Mouse (Mus musculus) v-Abl transformed pro-B cells (cell line): ENCODE results near the gene Pias1.
"Not testable (repeated sequence)": the region's sequence is repeated elsewhere in the genome, so short reads cannot be mapped to it uniquely, and the experiment has no call there.

Experiments
- in situ Hi-C, 2 experiments: fragments of 400-800 bp; cut with MboI; formaldehyde crosslinking; loops; one replicate each; pipeline ENCODE4 v1.15.1; 2025; ENCODE audit not compliant: unreplicated experiment in 2 of 2

Pias1 gene

DNA sequence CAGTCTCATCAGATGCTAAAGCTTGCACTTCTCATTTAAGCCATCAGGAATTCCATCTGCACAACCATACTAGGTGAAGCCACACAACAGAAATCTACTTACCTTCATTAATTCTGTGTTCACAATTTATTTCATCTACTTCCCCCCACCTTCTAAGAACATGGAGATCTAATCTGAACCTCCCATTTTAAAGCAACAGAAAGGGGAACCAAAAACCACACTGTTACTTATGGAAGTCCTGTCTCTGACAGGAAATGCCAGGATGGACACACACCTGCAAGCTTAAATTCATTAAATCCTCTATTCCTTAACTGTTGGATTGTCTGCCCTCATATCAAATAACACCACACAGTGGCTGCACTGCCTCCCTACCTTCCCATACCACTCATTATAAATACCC lies 35.0 kb downstream of the Pias1 start:
- in situ Hi-C loops: no loop called here

DNA sequence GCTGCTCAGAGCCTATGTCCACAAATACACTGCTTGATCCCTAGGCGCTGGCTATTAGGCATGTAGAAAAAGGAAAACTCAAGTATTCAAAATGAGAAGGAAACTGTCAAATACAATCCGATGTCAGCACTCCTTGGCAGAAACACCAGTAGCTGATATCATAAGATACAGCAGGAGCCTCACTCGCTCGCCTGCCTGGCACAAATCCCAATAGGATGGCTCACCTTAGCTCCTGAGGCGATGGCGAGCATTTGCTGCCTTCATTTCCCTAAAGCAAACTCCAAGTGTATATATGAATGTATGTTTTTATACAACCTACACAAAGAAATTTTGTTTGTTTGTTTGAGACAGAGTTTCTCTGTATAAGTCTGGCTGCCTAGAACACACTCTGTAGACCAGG lies 42.4 kb downstream of the Pias1 start:
- in situ Hi-C loops: loop anchor here in 1 of 2 experiments (25.0 kb wide), 1 partner anchor 792 kb away; no protein-coding TSS in a partner anchor

DNA sequence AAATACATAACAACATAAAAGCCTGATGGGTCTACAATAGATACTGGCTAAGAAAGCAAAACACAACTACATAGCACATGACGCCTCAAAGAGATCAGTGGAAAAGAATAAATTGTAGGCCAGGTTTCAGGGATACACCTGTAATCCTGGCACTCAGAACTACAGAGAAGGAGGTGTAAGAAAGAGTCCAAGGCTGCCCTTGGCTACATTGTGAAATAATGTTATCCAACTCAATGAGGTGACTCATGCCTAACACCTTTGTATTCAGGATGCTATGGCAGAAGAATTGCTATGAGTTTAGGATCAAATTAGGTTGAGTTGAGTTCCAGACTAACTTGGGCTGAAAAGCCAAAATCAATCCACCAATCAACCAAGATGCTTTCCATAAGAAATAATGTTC lies 43.7 kb downstream of the Pias1 start:
- in situ Hi-C loops: loop anchor here in 1 of 2 experiments (25.0 kb wide), 1 partner anchor 793 kb away; no protein-coding TSS in a partner anchor

DNA sequence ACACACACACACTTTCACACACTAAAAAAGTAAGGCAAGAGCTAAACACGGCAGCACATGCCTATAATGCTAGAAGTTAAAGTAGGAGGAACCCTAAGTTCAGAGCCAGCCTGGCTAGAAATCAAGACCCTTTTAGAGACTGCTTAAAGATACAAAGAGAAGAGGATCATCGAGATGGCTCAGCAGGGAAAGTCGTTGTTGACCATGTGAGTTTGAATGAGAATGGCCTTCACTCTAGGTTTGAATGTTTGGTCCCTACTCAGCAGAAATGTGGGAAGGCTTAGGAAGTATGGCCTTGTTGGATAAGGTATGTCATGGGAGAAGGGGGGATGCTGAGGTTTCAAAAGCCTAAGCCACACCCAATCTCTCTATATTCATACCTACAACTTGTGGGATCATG lies 46.8 kb downstream of the Pias1 start:
- in situ Hi-C loops: loop anchor here in 1 of 2 experiments (25.0 kb wide), 1 partner anchor 796 kb away; no protein-coding TSS in a partner anchor

DNA sequence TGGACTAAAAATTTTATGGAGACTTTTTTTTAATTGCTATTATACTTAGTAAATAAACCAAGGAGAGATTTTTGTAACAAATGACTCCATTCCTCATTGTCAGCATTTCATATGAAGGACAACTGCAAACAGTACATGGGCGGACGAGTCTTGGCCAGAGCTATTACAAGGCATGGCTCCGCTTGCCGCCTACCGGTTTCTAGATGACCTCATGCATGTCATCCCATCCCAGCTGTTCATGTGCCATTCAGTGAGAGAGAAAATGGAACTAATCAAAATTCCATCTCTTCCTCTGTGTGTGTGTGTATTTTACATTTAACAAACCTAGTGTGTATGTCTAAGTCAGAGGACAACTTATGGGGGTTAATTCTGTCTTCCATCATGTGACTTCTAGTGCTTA lies 51.9 kb downstream of the Pias1 start:
- in situ Hi-C loops: loop anchor here in 1 of 2 experiments (25.0 kb wide), 1 partner anchor 801 kb away; no protein-coding TSS in a partner anchor

DNA sequence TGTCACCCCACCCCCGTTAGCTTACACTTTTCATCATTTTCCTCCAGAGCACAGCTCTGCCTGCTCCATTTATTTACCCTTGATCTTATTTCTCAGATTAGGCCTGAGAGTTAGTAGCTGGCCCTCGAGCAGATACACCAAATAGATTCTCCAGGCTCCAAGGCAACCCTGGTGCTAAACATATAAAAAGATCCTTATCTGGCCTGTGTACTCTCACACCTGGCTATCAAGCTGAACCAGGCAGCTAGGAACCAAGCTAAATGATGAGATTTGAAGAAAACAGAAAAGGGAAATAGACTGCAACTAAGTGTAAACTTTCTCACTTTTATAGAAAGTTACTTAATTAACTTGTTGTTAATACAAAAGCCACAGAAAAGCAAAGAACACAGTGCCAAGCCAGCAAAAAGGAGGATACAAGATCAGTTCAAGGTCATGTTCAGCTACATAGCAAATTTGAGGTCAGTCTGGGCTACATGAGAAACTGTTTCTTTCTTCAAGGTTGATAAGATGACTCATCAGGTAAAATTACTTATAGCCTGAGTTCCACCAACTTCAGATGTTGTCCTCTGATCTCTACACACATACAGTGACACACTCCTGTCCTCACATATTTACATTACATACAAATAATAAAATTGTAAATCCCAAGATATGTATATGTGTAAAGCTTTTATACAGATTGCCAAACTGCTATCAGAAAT lies 52.9 kb downstream of the Pias1 start:
- in situ Hi-C loops: loop anchor here in 1 of 2 experiments (25.0 kb wide), 1 partner anchor 802 kb away; no protein-coding TSS in a partner anchor

DNA sequence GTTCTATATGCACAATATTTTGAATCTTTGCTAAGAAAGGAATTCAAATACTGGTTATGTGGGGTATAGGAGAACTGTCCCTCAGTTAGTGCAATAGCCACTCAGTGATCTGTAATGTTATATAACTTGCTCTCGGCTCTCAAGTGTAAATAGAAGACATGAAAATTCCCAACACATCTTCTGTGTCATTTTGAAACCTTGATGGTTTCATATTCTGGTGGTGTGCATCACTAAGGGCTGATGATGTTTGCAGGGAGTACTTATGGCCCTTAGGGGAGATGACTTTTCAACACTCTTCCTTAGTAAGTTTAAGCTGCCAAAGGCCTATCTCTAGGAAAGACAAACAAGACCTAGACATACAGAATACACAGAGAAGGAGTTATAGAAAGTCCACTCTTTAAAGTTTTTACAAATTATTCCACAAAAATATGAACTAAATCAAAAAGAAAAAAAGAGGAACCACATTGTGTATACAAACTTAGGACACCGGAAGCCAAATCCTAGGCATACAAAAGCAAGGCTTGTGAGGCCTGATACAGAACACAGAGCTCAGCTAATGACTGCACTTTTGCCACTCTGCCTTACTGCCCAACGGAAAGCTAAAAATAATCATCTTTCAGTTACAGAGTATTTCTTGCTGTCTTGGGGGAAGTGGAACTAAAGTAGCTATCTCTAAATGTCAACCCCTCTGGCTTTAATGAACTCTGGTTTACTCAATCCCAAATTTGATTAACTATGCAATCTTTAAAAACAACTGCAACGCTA lies 55.0 kb downstream of the Pias1 start:
- in situ Hi-C loops: loop anchor here in 1 of 2 experiments (25.0 kb wide), 1 partner anchor 805 kb away; no protein-coding TSS in a partner anchor

DNA sequence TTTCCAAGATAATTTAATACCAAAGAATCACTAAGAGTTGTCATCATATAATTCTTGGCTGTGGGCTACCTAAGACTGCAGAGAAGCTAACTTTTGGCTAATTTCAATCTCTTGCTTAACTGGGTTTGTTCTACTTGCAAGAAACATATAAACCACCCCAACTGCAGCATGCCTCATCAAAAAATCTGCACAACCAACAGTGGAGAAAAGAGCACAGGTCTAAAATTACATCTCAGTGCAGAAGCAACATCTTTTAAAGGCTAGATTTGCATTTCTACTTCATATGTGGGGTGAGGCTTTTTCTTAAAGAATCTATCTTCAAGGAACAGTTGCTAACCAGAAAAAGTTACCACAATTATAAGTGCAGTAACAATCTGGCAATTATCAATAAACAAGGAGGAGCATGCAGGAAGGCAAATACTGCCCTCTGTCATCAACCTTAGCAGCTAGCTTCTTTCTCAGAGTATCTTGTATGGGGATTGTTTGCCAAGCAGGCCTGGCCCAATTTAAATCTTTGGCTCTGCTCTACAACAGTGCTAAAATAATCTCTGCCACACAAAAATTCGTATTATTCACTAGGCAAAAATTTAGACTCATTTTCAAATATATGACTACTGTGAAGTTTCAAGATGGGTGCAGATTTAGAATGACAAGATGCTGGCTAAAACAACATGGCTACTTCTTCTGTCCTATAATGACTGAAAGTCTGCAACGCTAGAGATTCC lies 62.7 kb downstream of the Pias1 start:
- in situ Hi-C loops: loop anchor here in 1 of 2 experiments (10.0 to 25.0 kb wide), 2 partner anchors 50 to 812 kb away; no protein-coding TSS in a partner anchor

DNA sequence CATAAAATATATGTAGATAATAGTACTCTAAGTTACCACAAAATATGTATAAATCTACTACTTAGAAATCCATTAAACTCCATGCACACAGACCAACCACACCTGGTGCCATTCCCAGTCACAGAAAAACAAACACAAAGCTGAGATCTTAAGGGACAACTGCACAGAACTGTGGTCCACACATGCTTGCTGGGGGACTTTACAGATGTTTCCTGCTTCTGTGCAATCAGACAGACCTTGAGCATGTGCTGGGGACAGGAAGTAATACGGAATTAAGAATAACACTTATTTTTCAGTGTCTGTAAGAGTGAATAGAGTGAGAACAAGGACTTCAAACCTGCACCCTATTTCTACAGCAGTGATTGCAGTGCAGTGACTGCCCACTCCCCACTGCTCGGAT lies 66.8 kb downstream of the Pias1 start:
- in situ Hi-C loops: loop anchor here in 1 of 2 experiments (10.0 kb wide), 1 partner anchor 54 kb away; no protein-coding TSS in a partner anchor

DNA sequence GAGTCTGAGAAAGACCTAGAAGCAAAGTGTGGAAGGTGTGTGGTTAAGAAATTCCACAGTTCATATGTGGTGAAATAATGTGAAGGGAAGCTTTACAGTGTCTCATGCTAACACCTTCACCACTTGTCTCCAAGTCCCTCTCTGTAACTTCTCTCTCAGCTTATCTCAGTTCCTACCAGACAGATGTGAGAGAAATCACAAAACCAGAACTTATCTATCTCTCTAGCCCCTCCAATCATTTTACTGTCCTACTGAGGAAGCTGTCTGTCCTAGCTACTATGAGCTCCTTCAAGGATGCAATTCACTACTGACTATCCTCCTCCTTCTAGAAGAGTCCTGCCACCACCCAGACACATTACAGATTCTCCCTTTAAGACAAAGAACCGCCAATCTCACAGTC lies 70.7 kb downstream of the Pias1 start:
- in situ Hi-C loops: loop anchor here in 1 of 2 experiments (10.0 kb wide), 2 partner anchors 58 to 208 kb away; no protein-coding TSS in a partner anchor

DNA sequence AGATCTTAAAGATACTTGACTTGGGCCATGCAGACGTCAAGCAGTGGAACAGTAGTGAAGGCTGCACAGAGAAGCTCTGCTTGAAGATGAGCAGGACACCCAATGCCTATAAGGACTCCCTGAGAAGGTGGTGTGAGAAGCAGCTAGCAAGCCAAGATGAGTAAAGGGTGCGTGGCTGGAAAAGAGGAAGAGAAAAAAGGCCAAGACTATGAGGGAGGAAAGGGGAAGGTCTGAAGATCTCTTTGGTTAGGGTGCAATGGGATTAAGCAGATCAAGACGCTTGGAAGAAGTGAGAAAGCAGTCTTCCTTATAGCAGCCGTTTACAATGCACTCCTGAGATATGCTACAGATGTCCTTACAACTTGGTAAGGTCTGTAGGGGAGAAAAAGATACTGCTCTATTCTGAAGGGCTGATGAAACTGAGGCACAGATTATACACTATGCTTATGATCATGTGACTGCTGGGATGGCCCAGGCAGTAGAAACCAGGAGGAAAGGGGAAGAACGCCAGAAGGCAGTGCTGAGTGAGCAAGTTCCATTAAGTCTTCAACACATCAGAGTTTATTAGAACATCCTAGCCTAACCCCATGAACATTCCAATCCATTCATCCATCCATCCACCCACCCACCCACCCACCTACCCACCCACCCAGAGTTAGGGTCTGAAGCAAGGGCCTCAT lies 74.2 kb downstream of the Pias1 start:
- in situ Hi-C loops: loop anchor here (5.0 to 10.0 kb wide), 3 partner anchors 61 to 214 kb away; no protein-coding TSS in a partner anchor

DNA sequence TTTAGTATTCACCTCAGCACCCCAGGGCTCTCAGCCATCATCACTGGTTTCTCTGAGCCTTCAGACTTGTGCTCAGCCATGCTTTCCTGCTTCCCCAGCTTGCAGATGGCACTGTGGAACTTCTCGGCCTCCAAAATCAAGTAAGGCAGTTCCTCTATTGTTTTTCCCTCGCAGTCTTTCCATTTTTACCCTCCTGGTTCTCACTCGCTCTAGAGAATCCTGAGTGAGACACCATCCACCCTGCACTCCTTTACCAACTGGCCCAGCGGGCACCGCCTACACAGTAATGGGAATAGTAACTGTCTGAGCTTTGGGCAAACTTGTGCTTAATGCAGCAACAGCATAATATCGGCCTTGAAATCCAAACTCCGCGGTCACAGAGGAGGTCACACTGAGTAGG lies 82.7 kb downstream of the Pias1 start:
- in situ Hi-C loops: no loop called here

DNA sequence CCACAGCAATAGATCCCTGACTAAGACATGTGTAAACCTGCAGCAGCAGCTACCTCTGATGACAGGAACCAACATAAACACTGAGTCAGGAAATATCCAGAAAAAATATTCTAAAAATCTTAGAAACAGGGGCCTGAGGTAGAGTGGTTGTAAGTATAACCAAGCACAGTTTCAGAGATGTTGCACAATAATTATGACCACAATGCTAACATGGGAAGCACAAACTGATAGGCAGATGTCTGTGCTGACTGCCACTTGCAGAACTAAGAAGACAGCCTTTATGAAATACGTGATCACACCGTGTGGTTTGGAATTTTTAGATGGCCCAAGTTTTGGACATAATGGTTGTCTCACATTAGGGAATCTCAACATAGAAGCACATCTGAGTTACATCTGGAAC lies 83.9 kb downstream of the Pias1 start:
- in situ Hi-C loops: no loop called here

DNA sequence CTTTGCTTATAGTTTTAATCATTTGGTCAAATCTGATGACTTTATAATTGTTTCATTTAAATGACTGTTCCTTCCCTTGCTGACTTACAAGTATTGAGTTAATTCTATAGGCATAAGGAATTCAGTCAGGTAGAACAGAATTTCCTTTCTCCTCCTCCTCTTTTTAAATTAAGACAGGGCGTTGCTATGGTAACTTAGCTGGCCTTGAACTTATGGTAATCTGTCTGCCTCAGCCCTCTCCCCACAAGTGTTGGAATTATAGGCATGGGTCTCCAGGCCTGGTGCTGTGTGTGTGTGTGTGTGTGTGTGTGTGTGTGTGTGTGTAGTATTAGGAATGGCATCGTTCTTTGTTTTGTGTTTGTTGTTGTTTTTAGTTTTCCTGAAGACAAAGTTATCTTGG lies 86.0 kb downstream of the Pias1 start:
- in situ Hi-C loops: no loop called here

DNA sequence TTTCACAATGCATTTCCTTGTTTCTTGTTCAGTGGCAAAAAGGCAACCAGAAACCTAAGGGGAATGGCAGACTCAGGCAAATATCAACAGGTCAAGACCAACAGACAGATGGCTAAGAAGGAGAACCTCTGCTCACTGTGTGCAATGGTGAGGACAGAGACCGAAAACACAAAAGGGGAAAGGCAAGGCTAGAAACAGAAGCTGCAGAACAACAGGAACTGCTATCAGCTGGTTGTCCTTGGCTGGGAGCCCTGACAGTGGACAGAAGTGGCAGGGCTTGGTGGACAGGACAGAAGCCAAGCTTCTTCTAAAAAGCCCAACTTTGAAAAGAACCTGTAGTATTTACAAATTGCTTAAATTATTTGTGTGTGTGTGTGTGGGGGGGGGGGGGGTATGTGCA lies 93.2 kb downstream of the Pias1 start:
- in situ Hi-C loops: no loop called here

DNA sequence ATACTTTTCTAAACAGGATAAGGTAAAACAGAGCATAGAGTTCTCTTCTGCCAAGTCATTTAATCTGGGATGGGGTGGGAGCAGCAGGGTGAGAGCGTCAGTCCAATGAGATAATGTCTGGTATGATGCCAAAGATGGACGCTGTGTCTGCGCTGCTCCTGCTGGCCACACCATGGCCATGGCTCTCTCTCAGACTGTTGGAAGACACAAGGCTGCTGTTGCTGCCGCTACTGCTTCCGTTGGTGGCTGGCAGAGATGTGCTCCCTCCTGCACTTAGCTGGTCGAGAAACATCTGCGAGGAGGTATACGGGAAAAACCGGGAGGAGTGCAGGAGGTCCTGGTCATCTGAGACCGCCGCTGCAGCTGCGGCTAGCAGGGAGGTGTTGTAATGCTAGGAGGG lies 105.9 kb downstream of the Pias1 start:
- in situ Hi-C loops: no loop called here

DNA sequence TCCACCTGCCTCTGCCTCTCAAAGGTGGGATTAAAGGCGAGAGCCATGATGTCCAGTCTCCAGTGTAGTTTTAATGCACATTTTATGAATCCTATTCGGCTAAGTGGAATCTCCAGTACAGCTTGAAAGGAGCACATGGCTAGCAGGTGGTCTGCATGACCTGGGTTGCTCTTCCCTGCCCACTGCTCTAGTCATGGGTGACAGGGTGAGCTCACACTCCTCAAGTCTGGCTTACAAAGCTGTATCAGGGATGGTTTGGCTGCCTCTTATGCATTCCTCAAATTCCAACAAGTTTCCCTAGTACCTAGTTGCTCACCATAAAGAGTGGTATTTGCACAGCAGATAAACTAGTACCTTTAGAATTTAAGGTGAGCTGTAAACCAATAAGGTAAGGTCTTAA lies 109.9 kb downstream of the Pias1 start:
- in situ Hi-C loops: no loop called here

DNA sequence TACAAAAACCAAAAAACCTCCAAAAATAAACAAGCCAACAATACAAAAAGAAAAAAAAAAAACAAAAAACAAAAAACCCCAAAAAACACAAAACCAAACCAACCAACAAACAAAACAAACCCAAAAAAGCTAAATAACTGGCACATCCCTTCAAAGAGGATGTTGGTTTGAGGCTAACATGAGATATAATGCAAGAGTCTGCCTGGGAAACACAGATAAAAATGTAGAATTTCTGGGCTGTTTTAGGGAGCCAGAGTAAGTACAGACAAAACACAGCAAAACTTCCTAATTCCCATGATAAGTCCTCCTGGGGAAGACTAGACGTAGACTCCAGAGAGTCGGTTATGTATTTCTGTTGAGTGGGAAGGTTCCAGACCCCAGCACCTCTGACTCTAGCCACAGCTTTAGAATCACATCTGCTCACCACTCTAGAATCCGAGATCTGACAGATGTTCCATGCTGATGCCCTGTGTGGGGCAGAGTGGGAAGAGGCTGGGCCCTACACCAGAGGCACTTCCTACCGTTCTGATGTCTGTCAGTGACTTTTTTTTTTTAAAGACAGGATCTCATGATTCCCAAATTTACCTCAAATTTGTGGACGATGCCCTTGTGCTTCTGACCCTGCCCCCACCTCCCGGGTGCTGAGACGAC lies 110.6 kb downstream of the Pias1 start:
- in situ Hi-C loops: no loop called here

DNA sequence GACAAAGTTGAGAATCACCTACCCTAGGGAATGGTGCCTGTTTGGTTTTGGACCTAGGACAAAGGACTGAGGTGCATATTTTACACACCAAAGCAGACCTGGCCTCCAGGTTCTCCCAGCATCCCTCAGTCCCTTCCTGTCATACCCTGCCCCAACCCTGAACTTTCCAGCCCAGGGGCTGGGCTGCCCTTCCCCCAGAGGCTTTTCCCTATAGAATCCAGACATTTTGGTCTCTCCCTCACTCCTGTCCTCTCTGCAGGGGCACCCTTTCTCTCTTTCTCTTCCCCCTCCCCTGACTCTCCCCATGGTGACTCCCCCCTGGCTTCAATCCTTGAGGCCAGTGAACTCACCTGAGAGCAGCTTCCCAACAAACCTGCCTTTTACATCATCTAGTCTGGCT lies 117.0 kb downstream of the Pias1 start:
- in situ Hi-C loops: no loop called here

DNA sequence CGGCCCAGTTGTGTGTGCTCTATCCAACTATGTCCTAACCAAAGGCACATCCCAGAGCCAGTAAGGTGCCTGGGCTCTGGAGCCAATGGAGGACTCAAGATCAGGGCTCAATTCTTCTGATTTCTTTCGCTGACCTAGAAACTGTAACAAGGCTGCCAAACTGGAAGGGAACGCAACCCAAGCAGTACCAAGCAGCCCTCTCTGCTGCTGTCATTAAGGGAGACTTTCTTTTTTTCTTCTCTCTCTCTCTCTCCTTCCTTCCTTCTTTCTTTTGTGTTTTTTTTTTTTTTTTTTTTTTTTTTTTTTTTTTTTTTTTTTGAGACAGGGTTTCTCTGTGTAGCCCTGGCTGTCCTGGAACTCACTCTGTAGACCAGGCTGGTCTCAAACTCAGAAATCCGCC lies 118.5 kb downstream of the Pias1 start:
- in situ Hi-C loops: not testable (repeated sequence)
